Mouse (Mus musculus): ENCODE data around the gene Chrna1. TPM values are rescaled to one million over a fixed set of nuclear protein-coding genes. Genes with fewer than 3 reads are reported as not detected.

Gene Chrna1
- polyA plus RNA-seq, 1 experiment: not detected

GRCm38 (mm10) chr2:73548542-73548941 lies 31.6 kb downstream of the Chrna1 start:
- H3K27ac ChIP-seq (ENCODE audit: insufficient read depth, low read length): no peak overlapping the region
- H3K9ac ChIP-seq (ENCODE audit: low read depth, poor library complexity, severe bottlenecking): no peak overlapping the region
- H3K36me3 ChIP-seq (ENCODE audit: control insufficient read depth, insufficient read depth, low read length, poor library complexity, severe bottlenecking): no peaks in the 10 kb centered on the region
- TF ChIP-seq EP300 (IDR thresholded peaks at IDR 0.05; ENCODE audit: insufficient read depth, low read depth, low read length) (no peak), POLR2A (IDR thresholded peaks at IDR 0.05; ENCODE audit: insufficient read depth, low read length) (no peak), CTCF (IDR thresholded peaks at IDR 0.05; ENCODE audit: low read depth, low read length) (no peak)
- no peaks in the 10 kb centered on the region for H3K4me1 ChIP-seq (ENCODE audit: control insufficient read depth, insufficient read depth, low read length)
- no peaks in the 10 kb centered on the region for H3K9me3 ChIP-seq (replicated peaks; ENCODE audit: control insufficient read depth, insufficient read depth, low read length, poor library complexity, severe bottlenecking)
- H3K4me3 ChIP-seq (ENCODE audit: low read depth, low read length): no peak overlapping the region
- H3K27me3 ChIP-seq (ENCODE audit: control insufficient read depth, insufficient read depth, low read length, poor library complexity, severe bottlenecking): no peaks in the 10 kb centered on the region

GRCm38 (mm10) chr2:73547256-73547655 lies 32.9 kb downstream of the Chrna1 start:
- Histone ChIP-seq H3K9ac (ENCODE audit: low read depth, poor library complexity, severe bottlenecking) (no peak overlapping the region), H3K9me3 (replicated peaks; ENCODE audit: control insufficient read depth, insufficient read depth, low read length, poor library complexity, severe bottlenecking) (no peaks in the 10 kb centered on the region), H3K36me3 (ENCODE audit: control insufficient read depth, insufficient read depth, low read length, poor library complexity, severe bottlenecking) (no peaks in the 10 kb centered on the region), H3K4me3 (ENCODE audit: low read depth, low read length) (no peak overlapping the region), H3K27ac (ENCODE audit: insufficient read depth, low read length) (no peak overlapping the region), H3K27me3 (ENCODE audit: control insufficient read depth, insufficient read depth, low read length, poor library complexity, severe bottlenecking) (no peaks in the 10 kb centered on the region), H3K4me1 (ENCODE audit: control insufficient read depth, insufficient read depth, low read length) (no peaks in the 10 kb centered on the region)
- TF ChIP-seq CTCF (IDR thresholded peaks at IDR 0.05; ENCODE audit: low read depth, low read length) (no peak), EP300 (IDR thresholded peaks at IDR 0.05; ENCODE audit: insufficient read depth, low read depth, low read length) (no peak), POLR2A (IDR thresholded peaks at IDR 0.05; ENCODE audit: insufficient read depth, low read length) (no peak)

DNA sequence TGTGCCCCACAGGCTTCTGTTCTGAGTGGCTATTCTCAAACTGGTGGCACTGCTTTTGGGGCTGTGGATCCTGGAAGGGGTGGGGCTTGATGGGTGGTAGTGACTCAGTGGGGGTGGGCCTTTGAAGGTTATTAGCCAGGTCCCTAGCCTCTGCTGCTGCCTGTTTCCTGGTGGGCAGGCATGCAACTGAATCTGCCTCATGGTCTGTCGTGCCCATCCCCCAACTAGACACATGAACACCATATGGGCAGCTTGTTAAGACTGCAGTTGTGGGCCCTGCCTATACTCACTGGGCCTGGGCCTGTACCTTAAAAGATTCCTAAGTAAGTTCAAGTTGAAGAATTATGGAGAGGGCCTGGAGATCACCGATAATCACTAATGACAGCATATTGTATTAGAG lies 34.6 kb downstream of the Chrna1 start:
- Histone ChIP-seq H3K9ac (ENCODE audit: low read depth, poor library complexity, severe bottlenecking) (no peak overlapping the region), H3K27ac (ENCODE audit: insufficient read depth, low read length) (no peak overlapping the region), H3K4me3 (ENCODE audit: low read depth, low read length) (no peak overlapping the region), H3K36me3 (ENCODE audit: control insufficient read depth, insufficient read depth, low read length, poor library complexity, severe bottlenecking) (no peaks in the 10 kb centered on the region), H3K27me3 (ENCODE audit: control insufficient read depth, insufficient read depth, low read length, poor library complexity, severe bottlenecking) (no peaks in the 10 kb centered on the region), H3K9me3 (replicated peaks; ENCODE audit: control insufficient read depth, insufficient read depth, low read length, poor library complexity, severe bottlenecking) (no peaks in the 10 kb centered on the region), H3K4me1 (ENCODE audit: control insufficient read depth, insufficient read depth, low read length) (no peaks in the 10 kb centered on the region)
- TF ChIP-seq CTCF (IDR thresholded peaks at IDR 0.05; ENCODE audit: low read depth, low read length) (no peak), EP300 (IDR thresholded peaks at IDR 0.05; ENCODE audit: insufficient read depth, low read depth, low read length) (no peak)

- H3K4me3 ChIP-seq (ENCODE audit: low read depth, low read length): no peak overlapping the region
- no peaks in the 10 kb centered on the region for H3K9me3 ChIP-seq (replicated peaks; ENCODE audit: control insufficient read depth, insufficient read depth, low read length, poor library complexity, severe bottlenecking)
- no peaks in the 10 kb centered on the region for H3K27me3 ChIP-seq (ENCODE audit: control insufficient read depth, insufficient read depth, low read length, poor library complexity, severe bottlenecking)
- H3K36me3 ChIP-seq (ENCODE audit: control insufficient read depth, insufficient read depth, low read length, poor library complexity, severe bottlenecking): no peaks in the 10 kb centered on the region
- H3K9ac ChIP-seq (ENCODE audit: low read depth, poor library complexity, severe bottlenecking): no peak overlapping the region
- H3K27ac ChIP-seq (ENCODE audit: insufficient read depth, low read length): no peak overlapping the region
- TF ChIP-seq EP300 (IDR thresholded peaks at IDR 0.05; ENCODE audit: insufficient read depth, low read depth, low read length): no peak
- TF ChIP-seq POLR2A (IDR thresholded peaks at IDR 0.05; ENCODE audit: insufficient read depth, low read length): no peak
- no peak for TF ChIP-seq CTCF (IDR thresholded peaks at IDR 0.05; ENCODE audit: low read depth, low read length)
- no peaks in the 10 kb centered on the region for H3K4me1 ChIP-seq (ENCODE audit: control insufficient read depth, insufficient read depth, low read length)
These were observed 39.5 kb downstream of the Chrna1 start for GRCm38 (mm10) chr2:73540450-73541162.

GRCm38 (mm10) chr2:73539697-73540096 lies 40.4 kb downstream of the Chrna1 start:
- Histone ChIP-seq H3K27ac (ENCODE audit: insufficient read depth, low read length) (no peak overlapping the region), H3K9ac (ENCODE audit: low read depth, poor library complexity, severe bottlenecking) (no peak overlapping the region), H3K4me3 (ENCODE audit: low read depth, low read length) (no peak overlapping the region), H3K4me1 (ENCODE audit: control insufficient read depth, insufficient read depth, low read length) (no peaks in the 10 kb centered on the region), H3K36me3 (ENCODE audit: control insufficient read depth, insufficient read depth, low read length, poor library complexity, severe bottlenecking) (no peaks in the 10 kb centered on the region), H3K27me3 (ENCODE audit: control insufficient read depth, insufficient read depth, low read length, poor library complexity, severe bottlenecking) (no peaks in the 10 kb centered on the region), H3K9me3 (replicated peaks; ENCODE audit: control insufficient read depth, insufficient read depth, low read length, poor library complexity, severe bottlenecking) (no peaks in the 10 kb centered on the region)
- TF ChIP-seq CTCF (IDR thresholded peaks at IDR 0.05; ENCODE audit: low read depth, low read length) (peak; percentile 6), POLR2A (IDR thresholded peaks at IDR 0.05; ENCODE audit: insufficient read depth, low read length) (no peak), EP300 (IDR thresholded peaks at IDR 0.05; ENCODE audit: insufficient read depth, low read depth, low read length) (no peak)

DNA sequence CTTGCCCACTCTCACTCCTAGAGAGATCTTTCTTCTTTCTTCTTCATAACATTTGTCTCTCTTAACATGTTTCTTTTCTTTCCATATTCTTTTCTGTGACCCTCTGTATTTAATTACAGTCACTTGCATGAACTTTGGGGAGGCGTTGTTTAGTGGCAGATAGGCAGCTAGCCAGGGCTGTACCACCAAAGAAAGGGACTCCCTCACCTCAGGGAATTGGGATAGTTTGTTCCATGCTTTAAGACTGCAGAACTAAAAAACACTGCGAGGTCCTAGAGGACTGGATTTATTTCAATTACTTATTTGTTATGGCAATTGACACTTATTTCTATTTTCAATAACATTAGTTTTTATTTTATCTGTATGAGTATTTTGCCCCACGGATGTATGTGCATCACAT lies 41.0 kb downstream of the Chrna1 start:
- Histone ChIP-seq H3K27ac (ENCODE audit: insufficient read depth, low read length) (no peak overlapping the region), H3K36me3 (ENCODE audit: control insufficient read depth, insufficient read depth, low read length, poor library complexity, severe bottlenecking) (no peaks in the 10 kb centered on the region), H3K4me3 (ENCODE audit: low read depth, low read length) (no peak overlapping the region), H3K9me3 (replicated peaks; ENCODE audit: control insufficient read depth, insufficient read depth, low read length, poor library complexity, severe bottlenecking) (no peaks in the 10 kb centered on the region), H3K27me3 (ENCODE audit: control insufficient read depth, insufficient read depth, low read length, poor library complexity, severe bottlenecking) (no peaks in the 10 kb centered on the region), H3K9ac (ENCODE audit: low read depth, poor library complexity, severe bottlenecking) (no peak overlapping the region), H3K4me1 (ENCODE audit: control insufficient read depth, insufficient read depth, low read length) (no peaks in the 10 kb centered on the region)
- TF ChIP-seq EP300 (IDR thresholded peaks at IDR 0.05; ENCODE audit: insufficient read depth, low read depth, low read length) (no peak), POLR2A (IDR thresholded peaks at IDR 0.05; ENCODE audit: insufficient read depth, low read length) (no peak), CTCF (IDR thresholded peaks at IDR 0.05; ENCODE audit: low read depth, low read length) (no peak)
